Mouse (Mus musculus): ENCODE measurements at regions not wholly inside any gene's neighbourhood (a gene's known extent, or its start where the extent isn't known, plus 50 kb on each side); places are given as distances from the start of the nearest gene placed in this dataset.
"Not testable (repeated sequence)": the region's sequence is repeated elsewhere in the genome, so short reads cannot be mapped to it uniquely, and the experiment has no call there.

DNA sequence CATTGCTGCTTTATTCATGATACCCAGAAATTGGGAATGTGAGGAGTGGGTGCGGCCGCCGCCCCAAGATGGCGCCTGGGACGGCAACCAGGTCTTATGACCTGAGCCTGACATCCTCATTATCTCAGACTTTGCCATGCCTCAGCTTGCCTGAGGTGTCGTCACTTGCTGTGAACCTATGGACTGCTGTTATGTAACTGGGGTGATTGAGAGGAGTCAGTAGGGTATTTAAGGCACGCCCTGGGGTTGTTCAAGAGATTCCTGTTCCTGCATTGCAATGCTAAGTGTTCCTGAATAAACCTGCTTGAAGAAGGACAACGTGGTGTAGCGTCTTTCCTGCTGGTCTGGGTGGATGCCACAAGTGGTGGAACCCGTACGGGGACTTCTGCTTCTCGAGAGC lies 211.4 kb upstream of the Pou3f2 start:
- ATAC-seq (ENCODE audit: low FRiP score) = no peak
- H3K9ac ChIP-seq (ENCODE audit: low read length) = no peak overlapping the region
- no peaks in the 10 kb centered on the region for H3K9me3 ChIP-seq (ENCODE audit: control insufficient read depth, low read length)
- H3K27ac ChIP-seq (ENCODE audit: low read depth, low read length) = no peak overlapping the region
- 93% methylated on average over 12 of the region's 12 CpGs for WGBS
- no peak overlapping the region for H3K4me3 ChIP-seq (ENCODE audit: low read depth, low read length)
- no peaks in the 10 kb centered on the region for H3K4me1 ChIP-seq (ENCODE audit: control insufficient read depth, insufficient read depth, low read length)
- no peaks in the 10 kb centered on the region for H3K27me3 ChIP-seq (ENCODE audit: control insufficient read depth, insufficient read depth, low read length)
- peak; percentile 49 for DNase-seq (ENCODE audit: low spot score, missing footprints)
- no peak overlapping the region for H3K4me2 ChIP-seq
- H3K36me3 ChIP-seq (ENCODE audit: control insufficient read depth, insufficient read depth, low read length) = no peaks in the 10 kb centered on the region

DNA sequence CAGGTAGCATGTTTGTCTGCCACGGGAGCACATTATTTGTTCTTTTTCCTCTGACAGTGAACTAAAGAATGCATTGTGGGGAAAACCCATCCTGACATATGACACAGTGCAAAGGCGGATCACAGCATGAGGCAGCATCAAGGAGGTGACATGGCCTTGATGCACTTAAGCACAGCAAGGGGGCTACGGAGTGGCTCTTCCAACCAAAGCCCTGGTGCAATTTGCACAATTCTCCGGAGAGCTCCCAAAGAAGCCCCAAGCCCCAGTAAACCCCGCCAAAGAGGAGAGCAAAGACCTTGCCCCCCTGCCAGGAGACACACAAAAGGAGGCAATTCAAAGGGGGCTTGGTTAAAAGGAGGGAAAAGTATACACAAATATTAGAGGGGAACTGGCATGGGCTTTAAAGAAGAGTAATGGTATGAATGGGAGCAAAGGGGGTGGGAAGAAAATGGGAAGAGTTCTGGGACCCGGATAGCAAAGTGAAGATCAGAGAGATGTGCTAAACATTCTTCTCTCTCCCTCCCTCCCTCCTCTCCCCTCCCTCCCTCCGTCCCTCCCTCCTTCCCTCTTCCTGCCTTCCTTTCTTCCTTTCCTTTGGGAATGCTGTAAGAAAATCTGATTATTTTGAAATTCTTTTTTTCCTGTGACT lies 179.7 kb upstream of the Pou3f2 start:
- Histone ChIP-seq H3K4me1 (ENCODE audit: control insufficient read depth, insufficient read depth, low read length) (peaks cover 5% of the 10 kb centered on the region), H3K27me3 (ENCODE audit: control insufficient read depth, insufficient read depth, low read length) (no peaks in the 10 kb centered on the region), H3K9ac (ENCODE audit: low read length) (0 out of 2 replicates have a peak overlapping the region, but pooled peaks have one; percentile 22), H3K9me3 (ENCODE audit: control insufficient read depth, low read length) (no peaks in the 10 kb centered on the region), H3K36me3 (ENCODE audit: control insufficient read depth, insufficient read depth, low read length) (no peaks in the 10 kb centered on the region), H3K4me2 (peak overlapping the region; percentile 26; the same call in 1 of the 2 replicates), H3K4me3 (ENCODE audit: low read depth, low read length) (no peak overlapping the region), H3K27ac (ENCODE audit: low read depth, low read length) (peak overlapping the region; percentile 22; the same call in 1 of the 2 replicates)
- ATAC-seq (ENCODE audit: low FRiP score) = peak; percentile 92
- WGBS = 0% methylated on average over 7 of the region's 7 CpGs
- DNase-seq (ENCODE audit: low spot score, missing footprints) = peak; percentile 91

DNA sequence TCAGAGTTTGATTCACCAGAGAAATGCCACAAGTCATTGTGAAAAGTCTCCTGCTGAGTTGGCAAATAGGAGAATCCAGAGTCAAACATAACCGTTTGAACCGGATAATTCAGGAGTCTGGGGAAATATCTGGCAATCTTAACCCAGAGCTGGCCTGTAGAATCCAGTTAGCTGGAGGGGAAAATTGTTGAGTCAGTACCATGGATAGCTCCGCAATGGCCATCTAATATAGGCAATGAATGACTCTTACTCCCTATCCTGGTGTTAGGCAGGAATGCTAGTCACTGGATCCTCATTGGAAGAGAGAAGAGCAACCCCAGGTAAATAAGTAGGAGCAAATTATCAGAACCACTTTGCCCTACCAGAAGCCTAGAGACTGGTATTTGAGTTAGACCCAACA lies 157.4 kb upstream of the Pou3f2 start:
- Histone ChIP-seq H3K4me3 (ENCODE audit: low read depth, low read length) (no peak overlapping the region), H3K27ac (ENCODE audit: low read depth, low read length) (no peak overlapping the region), H3K4me1 (ENCODE audit: control insufficient read depth, insufficient read depth, low read length) (no peaks in the 10 kb centered on the region), H3K4me2 (no peak overlapping the region), H3K9me3 (ENCODE audit: control insufficient read depth, low read length) (no peaks in the 10 kb centered on the region), H3K27me3 (ENCODE audit: control insufficient read depth, insufficient read depth, low read length) (no peaks in the 10 kb centered on the region), H3K36me3 (ENCODE audit: control insufficient read depth, insufficient read depth, low read length) (no peaks in the 10 kb centered on the region), H3K9ac (ENCODE audit: low read length) (no peak overlapping the region)
- ATAC-seq (ENCODE audit: low FRiP score) = no peak
- DNase-seq (ENCODE audit: low spot score, missing footprints) = no peak
- 63% methylated on average over 3 of the region's 3 CpGs for WGBS

DNA sequence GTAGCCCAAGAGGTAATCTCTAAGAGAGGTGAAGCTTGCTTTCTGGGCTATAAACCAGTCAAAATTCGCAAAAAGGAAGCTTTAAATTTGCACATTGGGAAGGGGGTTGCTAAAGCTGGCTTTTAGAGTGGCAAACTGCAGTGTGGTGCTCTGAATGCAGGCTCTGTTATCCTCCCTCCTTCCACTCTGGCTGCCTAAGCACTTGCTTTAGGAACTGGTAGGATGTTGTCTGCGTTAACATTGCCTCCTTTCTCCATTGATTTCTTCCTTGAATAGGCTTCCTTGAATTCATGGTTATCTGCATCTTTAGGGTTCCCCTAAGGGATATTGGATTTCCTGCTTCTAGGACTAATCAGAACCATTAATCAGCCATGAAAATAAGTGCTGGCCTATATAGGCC lies 120.8 kb upstream of the Pou3f2 start:
- Histone ChIP-seq H3K9me3 (ENCODE audit: control insufficient read depth, low read length) (no peaks in the 10 kb centered on the region), H3K4me2 (no peak overlapping the region), H3K27me3 (ENCODE audit: control insufficient read depth, insufficient read depth, low read length) (no peaks in the 10 kb centered on the region), H3K4me1 (ENCODE audit: control insufficient read depth, insufficient read depth, low read length) (no peaks in the 10 kb centered on the region), H3K4me3 (ENCODE audit: low read depth, low read length) (no peak overlapping the region), H3K36me3 (ENCODE audit: control insufficient read depth, insufficient read depth, low read length) (no peaks in the 10 kb centered on the region), H3K9ac (ENCODE audit: low read length) (no peak overlapping the region), H3K27ac (ENCODE audit: low read depth, low read length) (no peak overlapping the region)
- no peak for DNase-seq (ENCODE audit: low spot score, missing footprints)
- WGBS = 70% methylated on average over 2 of the region's 2 CpGs
- no peak for ATAC-seq (ENCODE audit: low FRiP score)

DNA sequence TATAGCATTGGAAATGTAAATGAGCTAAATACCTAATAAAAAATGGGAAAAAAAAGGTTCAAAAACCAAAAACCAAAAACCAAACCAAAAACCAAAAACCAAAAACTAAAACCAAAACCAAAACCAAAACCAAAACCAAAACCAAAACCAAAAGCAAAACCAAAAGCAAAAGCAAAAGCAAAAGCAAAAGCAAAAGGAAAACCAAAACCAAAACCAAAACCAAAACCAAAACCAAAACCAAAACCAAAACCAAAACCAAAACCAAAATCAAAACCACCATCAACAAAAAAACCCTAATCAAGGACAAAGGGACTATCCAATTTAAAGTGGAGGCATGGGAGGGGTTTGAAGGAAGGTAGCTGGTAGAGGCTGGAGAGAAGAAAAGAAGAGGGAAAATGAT lies 114.0 kb upstream of the Pou3f2 start:
- not testable (repeated sequence) for H3K27me3 ChIP-seq (ENCODE audit: control insufficient read depth, insufficient read depth, low read length); H3K27ac ChIP-seq (ENCODE audit: low read depth, low read length); H3K36me3 ChIP-seq (ENCODE audit: control insufficient read depth, insufficient read depth, low read length); H3K4me2 ChIP-seq; H3K4me1 ChIP-seq (ENCODE audit: control insufficient read depth, insufficient read depth, low read length); ATAC-seq (ENCODE audit: low FRiP score); DNase-seq (ENCODE audit: low spot score, missing footprints); H3K4me3 ChIP-seq (ENCODE audit: low read depth, low read length); H3K9ac ChIP-seq (ENCODE audit: low read length); H3K9me3 ChIP-seq (ENCODE audit: control insufficient read depth, low read length)

DNA sequence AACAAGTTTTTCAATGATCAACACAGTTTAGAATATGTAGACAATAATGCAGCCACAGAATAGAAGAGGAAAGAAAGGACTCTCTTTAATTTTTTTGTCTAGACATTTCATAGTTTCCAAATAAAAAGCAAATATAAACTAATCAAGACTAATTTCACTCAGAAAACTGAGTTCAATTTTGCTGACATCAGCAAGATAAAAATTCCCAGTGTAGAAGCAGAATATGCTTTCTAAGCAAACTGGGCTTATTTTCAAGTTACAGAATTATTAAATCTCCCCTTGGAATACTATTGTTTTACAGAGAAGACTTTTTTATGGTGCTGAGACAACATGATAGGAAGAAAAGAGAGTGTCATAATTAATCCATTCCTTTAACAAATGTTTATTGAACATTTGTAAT lies 99.0 kb upstream of the Pou3f2 start:
- no peak overlapping the region for H3K27ac ChIP-seq (ENCODE audit: low read depth, low read length)
- ATAC-seq (ENCODE audit: low FRiP score) = no peak
- DNase-seq (ENCODE audit: low spot score, missing footprints) = no peak
- H3K4me1 ChIP-seq (ENCODE audit: control insufficient read depth, insufficient read depth, low read length) = no peaks in the 10 kb centered on the region
- H3K36me3 ChIP-seq (ENCODE audit: control insufficient read depth, insufficient read depth, low read length) = no peaks in the 10 kb centered on the region
- H3K4me3 ChIP-seq (ENCODE audit: low read depth, low read length) = no peak overlapping the region
- H3K9ac ChIP-seq (ENCODE audit: low read length) = no peak overlapping the region
- no peaks in the 10 kb centered on the region for H3K27me3 ChIP-seq (ENCODE audit: control insufficient read depth, insufficient read depth, low read length)
- H3K9me3 ChIP-seq (ENCODE audit: control insufficient read depth, low read length) = no peaks in the 10 kb centered on the region
- no peak overlapping the region for H3K4me2 ChIP-seq

DNA sequence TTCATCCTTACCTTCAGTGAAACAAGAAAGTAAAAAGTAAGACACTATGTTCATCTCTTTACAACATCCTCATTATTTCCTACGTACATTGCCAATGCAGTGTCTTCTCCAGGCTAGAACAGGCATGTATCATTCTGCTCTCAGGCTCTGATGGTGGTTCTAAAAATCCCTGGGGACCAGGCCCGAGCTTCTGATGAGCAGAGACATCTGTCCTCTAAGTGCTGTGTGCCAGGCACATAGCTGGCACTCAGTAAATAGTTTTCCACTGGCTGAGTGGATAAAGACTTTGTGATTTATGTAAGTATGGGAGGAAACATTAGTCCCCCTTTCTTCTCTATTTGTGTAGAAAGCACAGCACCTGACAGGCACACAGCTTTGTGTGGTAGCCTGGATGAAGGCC lies 77.8 kb upstream of the Pou3f2 start:
- Histone ChIP-seq H3K27ac (ENCODE audit: low read depth, low read length) (no peak overlapping the region), H3K9ac (ENCODE audit: low read length) (no peak overlapping the region), H3K4me1 (ENCODE audit: control insufficient read depth, insufficient read depth, low read length) (0 out of 2 replicates have a peak, but pooled peaks cover 2% of the 10 kb centered on the region), H3K27me3 (ENCODE audit: control insufficient read depth, insufficient read depth, low read length) (no peaks in the 10 kb centered on the region), H3K9me3 (ENCODE audit: control insufficient read depth, low read length) (no peaks in the 10 kb centered on the region), H3K4me2 (no peak overlapping the region), H3K36me3 (ENCODE audit: control insufficient read depth, insufficient read depth, low read length) (no peaks in the 10 kb centered on the region), H3K4me3 (ENCODE audit: low read depth, low read length) (no peak overlapping the region)
- DNase-seq (ENCODE audit: low spot score, missing footprints) (no peak), ATAC-seq (ENCODE audit: low FRiP score) (no peak)
- 76% methylated on average over 2 of the region's 2 CpGs for WGBS

DNA sequence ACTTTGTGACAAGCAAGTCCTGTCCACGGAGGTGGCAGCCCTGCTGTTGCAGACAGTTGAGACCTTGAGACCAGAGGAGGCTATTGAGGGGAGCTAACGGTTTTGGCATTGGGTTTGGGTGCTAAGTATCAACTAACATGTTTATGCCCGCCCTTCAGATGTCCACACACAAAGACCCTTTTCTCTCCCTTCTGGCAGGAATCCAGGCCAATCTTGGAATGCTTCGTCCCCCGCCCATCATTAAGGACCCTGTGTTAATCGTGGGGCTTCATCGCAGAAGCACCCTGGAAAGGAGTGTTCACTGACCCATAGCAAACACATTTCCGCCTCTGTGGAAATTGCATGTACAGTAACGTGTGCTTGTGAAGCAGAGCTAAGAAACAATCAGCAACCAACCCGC lies 76.4 kb upstream of the Pou3f2 start:
- H3K27ac ChIP-seq (ENCODE audit: low read depth, low read length) = no peak overlapping the region
- WGBS = 71% methylated on average over 10 of the region's 10 CpGs
- H3K9me3 ChIP-seq (ENCODE audit: control insufficient read depth, low read length) = no peaks in the 10 kb centered on the region
- DNase-seq (ENCODE audit: low spot score, missing footprints) (no peak), ATAC-seq (ENCODE audit: low FRiP score) (peak; percentile 22; the same call in 1 of the 2 replicates)
- H3K4me3 ChIP-seq (ENCODE audit: low read depth, low read length) = no peak overlapping the region
- no peak overlapping the region for H3K9ac ChIP-seq (ENCODE audit: low read length)
- H3K27me3 ChIP-seq (ENCODE audit: control insufficient read depth, insufficient read depth, low read length) = no peaks in the 10 kb centered on the region
- H3K4me2 ChIP-seq = no peak overlapping the region
- H3K4me1 ChIP-seq (ENCODE audit: control insufficient read depth, insufficient read depth, low read length) = 0 out of 2 replicates have a peak, but pooled peaks cover 2% of the 10 kb centered on the region
- H3K36me3 ChIP-seq (ENCODE audit: control insufficient read depth, insufficient read depth, low read length) = no peaks in the 10 kb centered on the region
